Mouse (Mus musculus): Measurements from ENCODE around the gene Rapgef1. TPM values are rescaled to one million over a fixed set of nuclear protein-coding genes. Genes with fewer than 3 reads are reported as not detected.

Gene Rapgef1
- total and polyA plus RNA-seq, 2 experiments = 11.8 to 25.3 TPM

- Histone ChIP-seq H3K4me3 (ENCODE audit: insufficient read depth, low read depth, low read length) (no peak overlapping the region), H3K36me3 (ENCODE audit: control insufficient read depth, insufficient read depth, low read length) (no peaks in the 10 kb centered on the region)
- WGBS = 47% methylated on average over 5 of the region's 5 CpGs
These were observed 5.2 kb downstream of the Rapgef1 start for GRCm38 (mm10) chr2:29624739-29625138.

DNA sequence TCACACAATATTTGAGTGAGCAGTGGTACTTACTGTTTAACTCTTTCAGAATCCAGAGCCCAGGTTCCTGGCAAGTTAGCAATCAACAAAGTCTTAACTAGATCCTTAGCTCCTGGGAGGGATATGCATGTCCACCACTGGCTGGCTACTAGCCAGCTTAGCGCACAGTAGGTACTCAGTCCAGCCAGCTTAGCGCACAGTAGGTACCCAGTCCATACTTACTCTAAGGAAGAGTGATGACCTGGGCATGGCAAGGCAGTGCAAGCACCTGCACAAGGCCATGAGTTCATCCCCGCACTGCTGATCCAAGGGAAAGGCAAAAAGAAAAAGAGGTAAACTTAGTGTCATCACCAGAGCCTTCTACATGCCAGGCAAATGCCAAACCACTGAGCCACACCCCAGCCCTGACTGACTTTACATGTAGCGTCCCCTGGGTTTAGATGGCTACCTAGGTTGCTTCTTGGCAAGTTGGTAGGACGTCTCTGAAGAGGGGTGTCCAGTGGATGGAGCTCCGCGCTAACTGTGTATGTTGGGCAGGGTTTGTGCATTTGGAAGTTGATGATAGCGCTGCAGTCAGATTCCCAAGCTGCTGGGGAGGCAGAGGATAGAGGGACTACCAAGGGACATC lies 6.2 kb downstream of the Rapgef1 start:
- no peak overlapping the region for H3K9ac ChIP-seq (ENCODE audit: low read depth, low read length)
- no peaks in the 10 kb centered on the region for H3K36me3 ChIP-seq (ENCODE audit: control insufficient read depth, insufficient read depth, low read length)
- H3K27me3 ChIP-seq (ENCODE audit: control insufficient read depth, insufficient read depth, low read length) = no peaks in the 10 kb centered on the region
- no peak for TF ChIP-seq CTCF (IDR thresholded peaks at IDR 0.05; ENCODE audit: low read depth, low read length)
- TF ChIP-seq POLR2A (IDR thresholded peaks at IDR 0.05; ENCODE audit: extremely low read depth, insufficient read depth, low read length) = no peak
- DNase-seq (ENCODE audit: extremely low read depth, low read depth, low spot score) = no peak
- no peak overlapping the region for H3K4me3 ChIP-seq (ENCODE audit: insufficient read depth, low read depth, low read length)
- H3K79me2 ChIP-seq (ENCODE audit: control insufficient read depth, insufficient read depth, low read length) = peaks cover 74% of the 10 kb centered on the region
- H3K27ac ChIP-seq (replicated peaks; ENCODE audit: insufficient read depth, low read depth, low read length) = no peak overlapping the region
- WGBS = 93% methylated on average over 8 of the region's 8 CpGs
- peaks cover 46% of the 10 kb centered on the region for H3K4me1 ChIP-seq (ENCODE audit: control insufficient read depth, insufficient read depth, low read length)

More at GRCm38 (mm10) chr2:29624739-29625138, 5.2 kb downstream of the Rapgef1 start:
- DNase-seq (ENCODE audit: extremely low read depth, low read depth, low spot score) = no peak
- no peak overlapping the region for H3K9ac ChIP-seq (ENCODE audit: low read depth, low read length)
- H3K27ac ChIP-seq (replicated peaks; ENCODE audit: insufficient read depth, low read depth, low read length) = peak overlapping the region; percentile 97
- peaks cover 48% of the 10 kb centered on the region for H3K4me1 ChIP-seq (ENCODE audit: control insufficient read depth, insufficient read depth, low read length)
- TF ChIP-seq POLR2A (IDR thresholded peaks at IDR 0.05; ENCODE audit: extremely low read depth, insufficient read depth, low read length) (no peak), CTCF (IDR thresholded peaks at IDR 0.05; ENCODE audit: low read depth, low read length) (no peak)
- H3K27me3 ChIP-seq (ENCODE audit: control insufficient read depth, insufficient read depth, low read length) = no peaks in the 10 kb centered on the region
- H3K79me2 ChIP-seq (ENCODE audit: control insufficient read depth, insufficient read depth, low read length) = peaks cover 74% of the 10 kb centered on the region

- peaks cover 38% of the 10 kb centered on the region for H3K4me1 ChIP-seq (ENCODE audit: control insufficient read depth, insufficient read depth, low read length)
- TF ChIP-seq CTCF (IDR thresholded peaks at IDR 0.05; ENCODE audit: low read depth, low read length) = no peak
- TF ChIP-seq POLR2A (IDR thresholded peaks at IDR 0.05; ENCODE audit: extremely low read depth, insufficient read depth, low read length) = no peak
- no peaks in the 10 kb centered on the region for H3K36me3 ChIP-seq (ENCODE audit: control insufficient read depth, insufficient read depth, low read length)
- no peaks in the 10 kb centered on the region for H3K27me3 ChIP-seq (ENCODE audit: control insufficient read depth, insufficient read depth, low read length)
- 89% methylated on average over 3 of the region's 3 CpGs for WGBS
- no peak overlapping the region; the same call in 1 of the 2 replicates for H3K27ac ChIP-seq (replicated peaks; ENCODE audit: insufficient read depth, low read depth, low read length)
- H3K9ac ChIP-seq (ENCODE audit: low read depth, low read length) = no peak overlapping the region
- H3K79me2 ChIP-seq (ENCODE audit: control insufficient read depth, insufficient read depth, low read length) = peaks cover 68% of the 10 kb centered on the region
- H3K4me3 ChIP-seq (ENCODE audit: insufficient read depth, low read depth, low read length) = no peak overlapping the region
- DNase-seq (ENCODE audit: extremely low read depth, low read depth, low spot score) = no peak
These were observed 7.8 kb downstream of the Rapgef1 start for GRCm38 (mm10) chr2:29627337-29627736.

DNA sequence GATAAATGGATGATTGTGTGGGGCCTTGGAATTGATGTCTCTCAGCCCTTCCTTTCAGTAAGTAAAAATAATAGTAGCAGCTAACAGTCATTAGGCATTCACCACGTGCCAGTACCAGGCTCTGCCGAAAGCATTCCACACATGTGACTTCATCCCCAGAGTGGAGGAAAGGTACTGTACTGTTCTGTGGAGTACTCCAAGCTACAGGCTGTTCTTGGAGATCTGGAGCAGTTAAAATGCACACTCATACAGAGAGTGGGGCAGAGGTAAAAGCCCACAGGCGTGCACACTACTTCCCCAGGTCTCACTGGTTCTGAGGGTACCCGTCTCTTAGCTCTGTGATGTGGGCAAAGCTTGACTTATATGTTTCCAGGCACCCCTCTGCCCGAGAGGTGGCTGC lies 8.7 kb downstream of the Rapgef1 start:
- TF ChIP-seq CTCF (IDR thresholded peaks at IDR 0.05; ENCODE audit: low read depth, low read length) (no peak), POLR2A (IDR thresholded peaks at IDR 0.05; ENCODE audit: extremely low read depth, insufficient read depth, low read length) (no peak)
- Histone ChIP-seq H3K9ac (ENCODE audit: low read depth, low read length) (no peak overlapping the region), H3K27ac (replicated peaks; ENCODE audit: insufficient read depth, low read depth, low read length) (no peak overlapping the region), H3K36me3 (ENCODE audit: control insufficient read depth, insufficient read depth, low read length) (no peaks in the 10 kb centered on the region), H3K4me1 (ENCODE audit: control insufficient read depth, insufficient read depth, low read length) (peaks cover 36% of the 10 kb centered on the region), H3K27me3 (ENCODE audit: control insufficient read depth, insufficient read depth, low read length) (no peaks in the 10 kb centered on the region), H3K79me2 (ENCODE audit: control insufficient read depth, insufficient read depth, low read length) (peaks cover 69% of the 10 kb centered on the region), H3K4me3 (ENCODE audit: insufficient read depth, low read depth, low read length) (no peak overlapping the region)
- 58% methylated on average over 5 of the region's 5 CpGs for WGBS
- DNase-seq (ENCODE audit: extremely low read depth, low read depth, low spot score) = no peak

- no peak overlapping the region for H3K9ac ChIP-seq (ENCODE audit: low read depth, low read length)
- H3K4me3 ChIP-seq (ENCODE audit: insufficient read depth, low read depth, low read length) = no peak overlapping the region
- peaks cover 35% of the 10 kb centered on the region for H3K4me1 ChIP-seq (ENCODE audit: control insufficient read depth, insufficient read depth, low read length)
- H3K79me2 ChIP-seq (ENCODE audit: control insufficient read depth, insufficient read depth, low read length) = peaks cover 73% of the 10 kb centered on the region
- 82% methylated on average over 5 of the region's 5 CpGs for WGBS
- no peaks in the 10 kb centered on the region for H3K36me3 ChIP-seq (ENCODE audit: control insufficient read depth, insufficient read depth, low read length)
- H3K27ac ChIP-seq (replicated peaks; ENCODE audit: insufficient read depth, low read depth, low read length) = no peak overlapping the region; the same call in 1 of the 2 replicates
- no peak for DNase-seq (ENCODE audit: extremely low read depth, low read depth, low spot score)
- TF ChIP-seq POLR2A (IDR thresholded peaks at IDR 0.05; ENCODE audit: extremely low read depth, insufficient read depth, low read length) = no peak
- no peak for TF ChIP-seq CTCF (IDR thresholded peaks at IDR 0.05; ENCODE audit: low read depth, low read length)
- no peaks in the 10 kb centered on the region for H3K27me3 ChIP-seq (ENCODE audit: control insufficient read depth, insufficient read depth, low read length)
These were observed 9.3 kb downstream of the Rapgef1 start for GRCm38 (mm10) chr2:29628763-29629181.

DNA sequence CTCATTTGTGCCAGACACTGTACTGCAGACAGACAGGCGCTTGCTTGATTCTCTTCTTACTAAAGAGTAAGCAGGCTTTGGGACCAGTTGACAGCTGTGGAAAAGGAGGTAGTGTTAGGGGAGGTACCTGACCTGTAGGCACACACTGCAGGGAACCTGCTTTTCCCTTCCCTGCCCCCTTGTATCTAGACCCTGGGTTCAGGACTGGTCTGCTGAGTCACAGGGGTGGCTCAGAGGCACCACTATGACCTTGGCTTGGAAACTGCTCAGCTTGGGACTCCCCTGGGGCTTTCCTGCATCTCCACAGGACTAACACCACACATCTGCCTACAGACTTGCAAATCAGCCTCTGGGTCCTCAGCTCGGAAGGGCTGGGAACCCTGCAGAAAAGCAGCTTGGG lies 9.8 kb downstream of the Rapgef1 start:
- Histone ChIP-seq H3K79me2 (ENCODE audit: control insufficient read depth, insufficient read depth, low read length) (peaks cover 76% of the 10 kb centered on the region), H3K9ac (ENCODE audit: low read depth, low read length) (0 out of 2 replicates have a peak overlapping the region, but pooled peaks have one; percentile 19), H3K27me3 (ENCODE audit: control insufficient read depth, insufficient read depth, low read length) (no peaks in the 10 kb centered on the region), H3K27ac (replicated peaks; ENCODE audit: insufficient read depth, low read depth, low read length) (no peak overlapping the region), H3K4me1 (ENCODE audit: control insufficient read depth, insufficient read depth, low read length) (peaks cover 34% of the 10 kb centered on the region), H3K36me3 (ENCODE audit: control insufficient read depth, insufficient read depth, low read length) (no peaks in the 10 kb centered on the region), H3K4me3 (ENCODE audit: insufficient read depth, low read depth, low read length) (no peak overlapping the region)
- TF ChIP-seq POLR2A (IDR thresholded peaks at IDR 0.05; ENCODE audit: extremely low read depth, insufficient read depth, low read length) (no peak), CTCF (IDR thresholded peaks at IDR 0.05; ENCODE audit: low read depth, low read length) (no peak)
- 82% methylated on average over 2 of the region's 2 CpGs for WGBS
- no peak for DNase-seq (ENCODE audit: extremely low read depth, low read depth, low spot score)
